Mouse (Mus musculus) left cerebral cortex, postnatal 10 days (tissue): ENCODE measurements around the gene Tlcd2. TPM values are rescaled to one million over a fixed set of nuclear protein-coding genes. Genes with fewer than 3 reads are reported as not detected.
"Not testable (repeated sequence)": the region's sequence is repeated elsewhere in the genome, so short reads cannot be mapped to it uniquely, and the experiment has no call there.

Experiments used
- DNase-seq, 2 experiments: peaks; one replicate each; pipeline ENCODE4 v3.0.0; 2021 to 2022; ENCODE audit warnings: low spot score in 2 of 2, mixed read lengths in 1 of 2; ENCODE audit errors: extremely low spot score in 1 of 2
- intact Hi-C: fragments of 180-260 bp; cut with DNase I; formaldehyde crosslinking; loops from one replicate; pipeline ENCODE4 v1.15.1; 2025
- total RNA-seq, 2 experiments: library from RNA; stranded (reverse); gene quantifications; 2 replicates each; pipeline ENCODE4 v1.2.3; 2021

Gene Tlcd2
- total RNA-seq, 2 experiments from 2014 or later = 0.67 to 1.1 TPM

GRCm38 (mm10) chr11:75443711-75444110 lies 17.8 kb upstream of the Tlcd2 start:
- intact Hi-C loops = no loop called here
- no peak for DNase-seq

DNA sequence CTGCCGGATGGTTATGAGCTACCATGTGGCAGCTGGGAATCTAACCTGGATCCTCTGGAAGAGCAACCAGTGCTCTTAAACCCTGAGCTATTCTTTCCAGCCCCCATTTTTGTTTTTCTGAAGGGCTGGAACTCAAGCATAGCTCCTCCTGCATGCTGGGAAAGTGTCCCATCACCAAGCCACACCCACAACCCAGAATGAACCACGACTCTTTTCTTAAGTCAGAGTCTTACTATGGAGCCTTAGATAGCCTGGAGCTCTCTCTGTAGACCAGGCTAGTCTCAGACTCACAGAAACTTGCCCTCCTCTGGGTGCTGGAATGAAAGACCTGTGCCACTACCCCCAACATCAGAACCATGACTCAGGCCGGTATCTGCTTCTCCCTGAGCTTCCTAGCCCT lies 12.9 kb upstream of the Tlcd2 start:
- no peak for DNase-seq
- intact Hi-C loops = no loop called here

DNA sequence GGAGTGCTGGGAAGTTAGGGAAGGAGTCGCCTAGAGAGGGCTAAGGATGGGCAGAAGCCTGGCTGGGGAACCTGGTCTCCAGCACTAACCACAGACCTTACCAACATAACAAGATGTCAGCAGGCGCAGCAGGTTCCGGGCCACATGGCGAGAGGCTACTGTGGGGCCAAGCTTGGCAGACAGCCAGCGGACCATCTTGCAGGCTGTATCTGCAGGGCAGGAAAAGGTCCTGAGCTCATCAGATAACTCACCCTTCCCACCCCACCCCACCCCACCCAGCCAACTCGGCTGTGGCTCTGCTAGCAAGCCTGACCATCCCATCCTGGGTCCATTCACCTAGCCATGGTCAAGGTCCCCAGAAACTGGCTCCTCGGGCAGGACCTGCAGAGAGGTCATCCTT lies 11.8 kb upstream of the Tlcd2 start:
- DNase-seq = peak in 1 of 2 experiments; percentile 66
- intact Hi-C loops = loop anchor here (5.0 to 10.0 kb wide), 2 partner anchors 47 to 265 kb away; no protein-coding TSS in a partner anchor

- no peak for DNase-seq
- intact Hi-C loops = loop anchor here (5.0 to 10.0 kb wide), 2 partner anchors 48 to 266 kb away; no protein-coding TSS in a partner anchor
These were observed 11.1 kb upstream of the Tlcd2 start for GRCm38 (mm10) chr11:75450304-75450908.

DNA sequence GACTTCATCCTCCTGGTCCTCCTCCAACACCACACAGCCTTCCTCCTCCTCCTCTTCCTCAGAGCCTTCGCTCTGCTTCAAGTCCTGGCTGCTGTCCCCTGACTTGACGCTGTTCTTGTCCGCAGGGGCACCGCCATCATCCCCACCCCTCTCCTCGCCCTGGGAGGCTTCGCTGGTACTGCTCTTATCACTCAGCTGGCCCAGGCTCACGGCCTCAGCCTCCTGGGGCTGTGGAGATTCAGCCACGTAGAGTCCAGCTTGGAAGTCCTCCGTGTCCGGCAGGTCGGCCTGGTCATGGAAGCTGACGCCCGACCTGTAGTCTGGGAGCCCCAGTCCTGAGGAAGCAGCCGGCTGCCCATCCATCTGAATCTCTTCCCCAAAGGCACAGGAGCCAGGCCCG lies 10.6 kb upstream of the Tlcd2 start:
- intact Hi-C loops = loop anchor here (5.0 to 10.0 kb wide), 2 partner anchors 49 to 266 kb away; no protein-coding TSS in a partner anchor

DNA sequence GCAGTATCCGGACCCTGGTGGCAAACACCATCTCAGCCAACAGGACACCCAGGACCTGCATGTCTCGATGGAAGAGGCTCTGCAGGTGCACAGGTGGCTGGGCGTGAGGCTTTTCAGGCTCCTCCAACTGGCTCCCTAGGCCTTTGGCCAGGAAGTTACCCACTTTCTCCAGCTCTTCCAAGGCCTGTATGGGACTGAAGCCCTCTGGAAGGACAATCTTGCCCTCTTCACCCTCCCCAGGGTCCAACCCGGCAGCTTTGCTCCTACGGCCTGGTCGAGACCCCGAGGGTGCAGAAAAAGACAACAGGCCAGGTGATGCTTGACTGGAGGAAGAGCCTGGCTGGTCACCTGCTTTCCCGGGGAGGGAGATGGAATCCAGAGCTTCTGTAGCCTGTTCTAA lies 9.4 kb upstream of the Tlcd2 start:
- intact Hi-C loops = loop anchor here (5.0 to 10.0 kb wide), 2 partner anchors 50 to 267 kb away; no protein-coding TSS in a partner anchor
- no peak for DNase-seq

More for the DNA sequence above, 10.6 kb upstream of the Tlcd2 start:
- DNase-seq = no peak

DNA sequence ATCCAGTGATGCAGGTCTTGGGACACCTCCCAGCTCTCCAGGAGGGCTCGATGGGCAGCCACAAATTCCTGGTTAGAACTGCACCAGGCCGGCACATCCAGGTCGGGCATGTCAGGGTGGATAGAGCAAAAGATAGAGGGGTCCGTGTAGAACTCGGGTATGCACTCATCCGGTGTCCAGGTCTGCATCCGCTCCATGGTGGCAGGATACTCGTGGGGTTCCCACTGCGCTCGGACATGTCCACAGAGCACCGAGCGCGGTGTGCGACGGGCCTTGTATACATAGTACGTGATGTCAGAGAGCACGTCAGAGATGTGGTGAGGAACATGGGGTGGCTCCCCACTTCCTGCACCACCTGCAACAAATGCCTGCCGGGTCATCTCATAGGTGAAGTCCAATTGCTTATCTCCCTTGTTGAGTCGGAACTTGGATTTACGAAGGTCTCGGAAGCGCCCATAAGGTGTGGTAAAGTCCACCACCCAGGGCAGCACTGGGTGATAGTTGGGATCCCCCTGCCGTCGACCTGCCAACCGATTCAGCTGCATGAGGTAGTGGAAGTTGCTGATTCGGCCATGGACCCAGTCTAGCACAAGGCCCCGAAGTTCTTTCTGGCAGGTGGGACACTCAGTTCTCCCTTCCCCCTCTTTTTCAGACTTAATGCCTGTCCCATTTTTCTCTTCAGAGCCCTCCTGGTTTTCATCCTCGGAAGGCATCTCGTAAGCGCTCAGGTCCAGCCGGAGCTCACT lies 8.5 kb upstream of the Tlcd2 start:
- intact Hi-C loops = loop anchor here (5.0 to 10.0 kb wide), 2 partner anchors 51 to 268 kb away; no protein-coding TSS in a partner anchor

GRCm38 (mm10) chr11:75453991-75454930 lies 7.3 kb upstream of the Tlcd2 start, which contains the start of gene Wdr81:
TSS of gene Wdr81 (minus strand) at chr11:75454717.
- DNase-seq = peak; percentile 87 to 92
- intact Hi-C loops = loop anchor here (5.0 to 10.0 kb wide), 2 partner anchors 52 to 269 kb away; no protein-coding TSS in a partner anchor

More for the DNA sequence above, 8.5 kb upstream of the Tlcd2 start:
- DNase-seq = no peak

- DNase-seq = no peak
- intact Hi-C loops = loop anchor here (10.0 kb wide), 1 partner anchor 270 kb away; no protein-coding TSS in a partner anchor
These were observed 6.3 kb upstream of the Tlcd2 start for GRCm38 (mm10) chr11:75455041-75455736.

DNA sequence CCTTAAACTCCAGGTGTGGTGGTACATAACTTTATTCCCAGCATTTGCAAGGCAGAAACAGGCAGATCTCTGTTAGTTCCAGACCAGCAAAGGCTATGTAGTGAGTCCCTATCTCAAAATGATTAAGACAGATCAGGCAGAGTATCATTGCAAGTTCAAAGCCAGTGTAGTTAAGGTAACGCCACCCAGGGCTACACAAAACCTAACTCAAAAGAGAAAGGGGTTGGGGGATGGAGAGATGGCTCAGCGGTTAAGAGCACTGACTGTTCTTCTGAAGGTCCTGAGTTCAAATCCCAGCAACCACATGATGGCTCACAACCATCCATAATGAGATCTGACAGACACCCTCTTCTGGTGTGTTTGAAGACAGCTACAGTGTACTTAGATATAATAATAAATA lies 5.5 kb upstream of the Tlcd2 start:
- intact Hi-C loops = loop anchor here (10.0 kb wide), 1 partner anchor 271 kb away; no protein-coding TSS in a partner anchor

DNA sequence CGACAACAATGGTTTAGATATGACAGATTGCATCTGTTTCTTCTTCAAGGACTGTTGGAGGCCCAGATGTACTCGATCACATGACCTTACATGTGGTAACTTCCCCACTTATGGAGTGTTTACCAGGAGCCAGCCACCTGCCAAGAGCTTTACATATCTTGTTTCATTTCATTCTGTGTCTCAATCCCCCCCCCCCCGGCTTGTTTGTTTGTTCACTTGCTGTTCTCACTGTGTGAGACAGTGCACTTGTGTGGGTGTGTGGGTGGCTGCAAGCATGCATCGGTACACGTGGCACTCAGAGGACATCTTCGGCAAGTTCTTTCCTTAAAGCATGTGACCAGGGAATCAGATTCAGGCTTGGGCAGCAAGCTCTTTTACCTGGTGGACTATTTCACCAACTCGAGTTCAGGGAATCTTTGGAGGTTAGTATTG lies 5.1 kb upstream of the Tlcd2 start:
- DNase-seq = no peak

More for the DNA sequence above, 5.5 kb upstream of the Tlcd2 start:
- DNase-seq = not testable (repeated sequence)

GRCm38 (mm10) chr11:75458169-75458568 lies 3.3 kb upstream of the Tlcd2 start:
- DNase-seq = no peak
- intact Hi-C loops = loop anchor here (10.0 kb wide), 1 partner anchor 273 kb away; no protein-coding TSS in a partner anchor

More for the DNA sequence above, 5.1 kb upstream of the Tlcd2 start:
- intact Hi-C loops = loop anchor here (10.0 kb wide), 1 partner anchor 272 kb away; no protein-coding TSS in a partner anchor

DNA sequence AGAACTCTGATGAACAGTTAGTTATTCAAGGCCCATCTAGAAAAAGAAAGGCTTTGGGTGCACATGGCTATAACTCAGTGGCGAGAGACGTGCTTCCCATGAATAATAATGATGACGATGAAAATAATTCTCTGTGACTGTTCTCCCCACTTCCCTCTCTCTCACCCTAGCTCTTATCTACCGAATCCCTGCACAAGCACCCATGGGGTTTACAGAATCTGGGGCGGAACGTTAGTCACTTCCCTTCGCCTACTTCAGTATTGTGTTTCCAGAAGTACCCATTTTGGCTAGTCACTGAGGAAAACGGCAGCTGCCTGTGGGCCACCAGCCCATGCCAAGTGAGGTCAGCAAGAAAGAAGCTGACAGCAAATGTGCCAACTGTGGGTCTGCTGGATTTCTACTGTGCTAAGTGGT lies 2.9 kb upstream of the Tlcd2 start:
- intact Hi-C loops = loop anchor here (10.0 kb wide), 1 partner anchor 274 kb away; no protein-coding TSS in a partner anchor
- no peak for DNase-seq

GRCm38 (mm10) chr11:75459141-75459711 lies 2.3 kb upstream of the Tlcd2 start:
- intact Hi-C loops = loop anchor here (10.0 kb wide), 1 partner anchor 274 kb away; no protein-coding TSS in a partner anchor
- no peak for DNase-seq

DNA sequence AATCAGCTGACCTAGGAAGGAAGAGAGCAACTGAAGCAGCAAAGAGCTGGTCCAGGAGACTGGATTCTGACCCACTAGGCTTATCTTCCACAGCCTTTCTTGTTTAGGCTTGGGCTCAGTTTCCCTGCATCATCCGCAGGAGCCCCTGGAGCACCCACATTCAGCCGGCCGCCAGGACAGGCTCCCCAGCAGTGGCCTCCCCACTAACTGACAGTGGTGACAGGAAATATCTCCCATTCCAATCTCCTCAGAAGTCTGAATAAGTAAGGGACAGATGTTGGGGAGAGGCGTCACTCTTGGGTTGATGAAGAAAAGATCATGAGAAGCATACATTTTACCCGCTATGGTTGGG lies 1.8 kb upstream of the Tlcd2 start:
- DNase-seq = no peak
- intact Hi-C loops = loop anchor here (10.0 kb wide), 1 partner anchor 275 kb away; no protein-coding TSS in a partner anchor

- intact Hi-C loops = no loop called here
- DNase-seq = peak; percentile 93 to 95
These were observed 1.2 kb upstream of the Tlcd2 start for GRCm38 (mm10) chr11:75460103-75460843.
